Comparison of ENCODE assay signal across 14 mouse cellular contexts in the genomic region with DNA sequence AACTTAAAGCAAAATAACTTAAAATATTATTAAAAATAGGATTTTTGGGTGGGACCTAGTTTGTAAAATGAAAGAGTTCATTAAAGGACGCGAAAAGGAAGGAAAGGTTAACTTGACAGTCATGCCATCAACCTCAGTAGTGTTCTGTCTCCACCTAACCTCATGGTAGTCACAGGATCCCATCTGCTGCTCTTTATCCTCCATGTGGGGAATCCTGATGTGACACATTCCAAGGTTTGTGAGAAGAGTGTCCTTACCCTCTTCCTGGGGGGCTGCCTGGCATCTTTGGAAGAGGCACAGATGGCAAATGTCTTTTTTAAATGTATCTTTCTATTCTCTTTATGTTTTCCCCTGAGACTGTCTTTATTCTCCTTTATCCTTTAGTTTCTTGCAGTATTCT.
"Had no signal": no experiment of that assay in that cellular context is flagged by ENCODE, and none has a peak within 500 bp of the region (broad histone marks: within the 10 kb centered on the region; RNA-seq: fewer than 3 reads in every experiment).

No protein-coding gene starts in this region.

- H3K9me3 ChIP-seq: limb, embryonic 10.5 days; limb, embryonic 13.5 days; liver, embryonic 13.5 days; midbrain, embryonic 13.5 days had no signal

- H3K27ac ChIP-seq: kidney, postnatal 0 days; layer of hippocampus, adult 2 months; limb, embryonic 10.5 days; limb, embryonic 13.5 days; liver, embryonic 13.5 days; midbrain, embryonic 13.5 days had no signal

- H3K4me1 ChIP-seq: limb, embryonic 13.5 days; liver, embryonic 13.5 days had no signal

- DNase-seq: kidney, postnatal 25 days; layer of hippocampus, adult 9-11 months; liver, embryonic 13.5 days; lung, adult 2 months; lung, postnatal 14 days; lung, postnatal 4 days; thymus, adult 18-20 months; thymus, postnatal 36 days had no signal

- H3K9ac ChIP-seq: limb, embryonic 13.5 days; liver, embryonic 13.5 days; midbrain, embryonic 13.5 days had no signal

- ATAC-seq: midbrain, embryonic 13.5 days; midbrain, embryonic 16.5 days had no signal

- H3K4me3 ChIP-seq: layer of hippocampus, adult 2 months; limb, embryonic 10.5 days; limb, embryonic 13.5 days; liver, embryonic 13.5 days; midbrain, embryonic 13.5 days had no signal

- H3K36me3 ChIP-seq: limb, embryonic 10.5 days; limb, embryonic 13.5 days; midbrain, embryonic 13.5 days had no signal

- H3K27me3 ChIP-seq: liver, embryonic 13.5 days; midbrain, embryonic 13.5 days had no signal

- H3K4me2 ChIP-seq: limb, embryonic 13.5 days; liver, embryonic 13.5 days; midbrain, embryonic 13.5 days had no signal
